Mouse (Mus musculus): ENCODE data around the gene Odf3b. TPM values are rescaled to one million over a fixed set of nuclear protein-coding genes. Genes with fewer than 3 reads are reported as not detected.

Gene Odf3b
- total and polyA plus RNA-seq, 3 experiments, result not detected

GRCm38 (mm10) chr15:89377938-89378828, 899 bp downstream of the Odf3b start:
- no peaks in the 10 kb centered on the region for H3K79me2 ChIP-seq (replicated peaks; ENCODE audit: control insufficient read depth, extremely low read depth, insufficient read depth, poor library complexity, severe bottlenecking)
- no peak overlapping the region for H3K4me3 ChIP-seq (replicated peaks in 1 of 3; ENCODE audit: low read depth in 2 of 3, low read length in 2 of 3, poor library complexity in 1 of 3)
- dilution Hi-C loops (cut with MboI; ENCODE audit: extremely low pct_ligation_motif_present, extremely low pct_unique_long_range_greater_than_20kb, low sequenced_read_pairs), result no loop called here

GRCm38 (mm10) chr15:89377362-89377761, 1.7 kb downstream of the Odf3b start:
- dilution Hi-C loops (cut with MboI; ENCODE audit: extremely low pct_ligation_motif_present, extremely low pct_unique_long_range_greater_than_20kb, low sequenced_read_pairs), result no loop called here
- no peak for DNase-seq (ENCODE audit: extremely low read depth)

More at GRCm38 (mm10) chr15:89377938-89378828, 899 bp downstream of the Odf3b start:
- Histone ChIP-seq H3K9me3 (replicated peaks; ENCODE audit: low read length) (peaks cover 13% of the 10 kb centered on the region), H3K27me3 (replicated peaks) (peaks cover 12% of the 10 kb centered on the region), H3K36me3 (replicated peaks in 1 of 2; ENCODE audit: control insufficient read depth in 1 of 2, insufficient read depth in 1 of 2, low read length in 1 of 2) (no peaks in the 10 kb centered on the region), H3K27ac (ENCODE audit: insufficient read depth, low read depth) (no peak overlapping the region), H3K4me1 (ENCODE audit: control insufficient read depth in 1 of 2, insufficient read depth in 2 of 2) (peaks cover 0 to 9% of the 10 kb centered on the region in 2 experiments; a peak in 2 of 4 replicates), H3K9ac (ENCODE audit: insufficient read depth, low read depth) (no peak overlapping the region), H3K4me2 (ENCODE audit: insufficient read depth, low read depth, poor library complexity, severe bottlenecking) (no peak overlapping the region)
- in situ Hi-C loops (cut with MboI; ENCODE audit: low pct_ligation_motif_present, low pct_unique_long_range_greater_than_20kb, low sequenced_read_pairs), result no loop called here
- DNase-seq (ENCODE audit: extremely low read depth), result no peak
- TF ChIP-seq CHD1 (IDR thresholded peaks at IDR 0.05; ENCODE audit: low read depth, low read length) (no peak), ZNF384 (IDR thresholded peaks at IDR 0.05; ENCODE audit: low read depth, low read length) (no peak), RAD21 (IDR thresholded peaks at IDR 0.05; ENCODE audit: low read depth, low read length) (no peak), TBP (conservative IDR thresholded peaks at IDR 0.05; ENCODE audit: low read depth, low read length) (no peak), ZKSCAN1 (IDR thresholded peaks at IDR 0.05; ENCODE audit: borderline replicate concordance, low read depth, low read length) (no peak)

GRCm38 (mm10) chr15:89376957-89377356, 2.1 kb downstream of the Odf3b start, which contains the start of gene Tymp:
Gene Tymp, minus strand, starts transcription at chr15:89377039.
- no peaks in the 10 kb centered on the region for H3K79me2 ChIP-seq (replicated peaks; ENCODE audit: control insufficient read depth, extremely low read depth, insufficient read depth, poor library complexity, severe bottlenecking)
- in situ Hi-C loops (cut with MboI; ENCODE audit: low pct_ligation_motif_present, low pct_unique_long_range_greater_than_20kb, low sequenced_read_pairs) (no loop called here), dilution Hi-C loops (cut with MboI; ENCODE audit: extremely low pct_ligation_motif_present, extremely low pct_unique_long_range_greater_than_20kb, low sequenced_read_pairs) (no loop called here)
- no peak within 1 kb of the TSS for H3K4me2 ChIP-seq (ENCODE audit: insufficient read depth, low read depth, poor library complexity, severe bottlenecking)
- peaks cover 13% of the 10 kb centered on the region for H3K9me3 ChIP-seq (replicated peaks; ENCODE audit: low read length)
- H3K9ac ChIP-seq (ENCODE audit: insufficient read depth, low read depth), result no peak within 1 kb of the TSS
- peaks cover 7 to 9% of the 10 kb centered on the region in 2 experiments for H3K36me3 ChIP-seq (replicated peaks in 1 of 2; ENCODE audit: control insufficient read depth in 1 of 2, insufficient read depth in 1 of 2, low read length in 1 of 2)
- no peak for DNase-seq (ENCODE audit: extremely low read depth)
- peaks cover 0 to 21% of the 10 kb centered on the region in 2 experiments; a peak in 2 of 4 replicates for H3K4me1 ChIP-seq (ENCODE audit: control insufficient read depth in 1 of 2, insufficient read depth in 2 of 2)
- TF ChIP-seq BHLHE40 (IDR thresholded peaks at IDR 0.05; ENCODE audit: low read depth, low read length) (no peak), ETS1 (conservative IDR thresholded peaks at IDR 0.05; ENCODE audit: low read depth, low read length) (no peak), POLR2A (IDR thresholded peaks at IDR 0.05; ENCODE audit: low read depth, low read length) (no peak), NELFE (IDR thresholded peaks at IDR 0.05; ENCODE audit: low read depth, low read length) (no peak), RCOR1 (conservative IDR thresholded peaks at IDR 0.05; ENCODE audit: low read depth, low read length) (no peak), ZC3H11A (IDR thresholded peaks at IDR 0.05; ENCODE audit: low read depth, low read length) (no peak), ZKSCAN1 (IDR thresholded peaks at IDR 0.05; ENCODE audit: borderline replicate concordance, low read depth, low read length) (no peak), NRF1 (IDR thresholded peaks at IDR 0.05; ENCODE audit: low read depth, low read length) (no peak), PAX5 (IDR thresholded peaks at IDR 0.05; ENCODE audit: low read length) (no peak), UBTF (IDR thresholded peaks at IDR 0.05; ENCODE audit: low read depth, low read length) (no peak), ZNF384 (IDR thresholded peaks at IDR 0.05; ENCODE audit: low read depth, low read length) (no peak), HCFC1 (IDR thresholded peaks at IDR 0.05; ENCODE audit: low read depth, low read length) (no peak), ZMIZ1 (IDR thresholded peaks at IDR 0.05; ENCODE audit: low read depth, low read length) (no peak), MAZ (IDR thresholded peaks at IDR 0.05; ENCODE audit: low read depth, low read length) (no peak)
- H3K27me3 ChIP-seq (replicated peaks), result peaks cover 2% of the 10 kb centered on the region
- no peak within 1 kb of the TSS for H3K27ac ChIP-seq (ENCODE audit: insufficient read depth, low read depth)
- no peak within 1 kb of the TSS for H3K4me3 ChIP-seq (replicated peaks in 1 of 3; ENCODE audit: low read depth in 2 of 3, low read length in 2 of 3, poor library complexity in 1 of 3)

More at GRCm38 (mm10) chr15:89377362-89377761, 1.7 kb downstream of the Odf3b start:
- no peak overlapping the region for H3K4me3 ChIP-seq (replicated peaks in 1 of 3; ENCODE audit: low read depth in 2 of 3, low read length in 2 of 3, poor library complexity in 1 of 3)
- H3K27ac ChIP-seq (ENCODE audit: insufficient read depth, low read depth), result no peak overlapping the region
- peaks cover 5% of the 10 kb centered on the region for H3K27me3 ChIP-seq (replicated peaks)
- no peaks in the 10 kb centered on the region for H3K79me2 ChIP-seq (replicated peaks; ENCODE audit: control insufficient read depth, extremely low read depth, insufficient read depth, poor library complexity, severe bottlenecking)
- in situ Hi-C loops (cut with MboI; ENCODE audit: low pct_ligation_motif_present, low pct_unique_long_range_greater_than_20kb, low sequenced_read_pairs), result no loop called here
- TF ChIP-seq CTCF (conservative IDR thresholded peaks at IDR 0.05 in 1 of 2, IDR thresholded peaks at IDR 0.05 in 1 of 2; ENCODE audit: low read depth in 2 of 2, low read length in 2 of 2), result no peak
- no peak for TF ChIP-seq USF2 (conservative IDR thresholded peaks at IDR 0.05; ENCODE audit: low read depth, low read length)
- TF ChIP-seq ZNF384 (IDR thresholded peaks at IDR 0.05; ENCODE audit: low read depth, low read length), result no peak
- TF ChIP-seq MXI1 (IDR thresholded peaks at IDR 0.05; ENCODE audit: low read depth, low read length), result no peak
- no peak for TF ChIP-seq MEF2A (IDR thresholded peaks at IDR 0.05; ENCODE audit: borderline replicate concordance, low read depth, low read length)
- TF ChIP-seq RCOR1 (conservative IDR thresholded peaks at IDR 0.05; ENCODE audit: low read depth, low read length), result no peak
- no peak for TF ChIP-seq E2F4 (IDR thresholded peaks at IDR 0.05; ENCODE audit: insufficient replicate concordance, low read depth, low read length)
- no peak for TF ChIP-seq IRF4 (IDR thresholded peaks at IDR 0.05; ENCODE audit: low read depth, low read length)
- H3K36me3 ChIP-seq (replicated peaks in 1 of 2; ENCODE audit: control insufficient read depth in 1 of 2, insufficient read depth in 1 of 2, low read length in 1 of 2), result peaks cover 3 to 5% of the 10 kb centered on the region in 2 experiments
- no peak overlapping the region for H3K9ac ChIP-seq (ENCODE audit: insufficient read depth, low read depth)
- H3K4me2 ChIP-seq (ENCODE audit: insufficient read depth, low read depth, poor library complexity, severe bottlenecking), result no peak overlapping the region
- H3K9me3 ChIP-seq (replicated peaks; ENCODE audit: low read length), result peaks cover 13% of the 10 kb centered on the region
- H3K4me1 ChIP-seq (ENCODE audit: control insufficient read depth in 1 of 2, insufficient read depth in 2 of 2), result peaks cover 0 to 17% of the 10 kb centered on the region in 2 experiments; a peak in 2 of 4 replicates

Measured in CH12.LX (cell line).